Mouse (Mus musculus) kidney, embryonic 15.5 days (tissue): Measurements from ENCODE around the gene Zfp989. TPM values are rescaled to one million over a fixed set of nuclear protein-coding genes. Genes with fewer than 3 reads are reported as not detected.
A peak's percentile ranks its signal among the peaks of the same experiment; 100 is the strongest.
"Not testable (repeated sequence)": the region's sequence is repeated elsewhere in the genome, so short reads cannot be mapped to it uniquely, and the experiment has no call there.

ENCODE experiments used
- ATAC-seq: fragments of 200-750 bp; cut with Nextera tagmentation; replicated peaks from 2 replicates; pipeline ENCODE4 v1.8.0; 2017; ENCODE audit warnings: moderate TSS enrichment; ENCODE audit not compliant: low FRiP score
- H3K27ac ChIP-seq: fragments of 300-500 bp; sonication (generic); 2 replicates; pipeline ENCODE4 v1.5.1; 2015; ENCODE audit warnings: mild to moderate bottlenecking, inconsistent platforms
- H3K27me3 ChIP-seq: fragments of 300-500 bp; sonication (generic); 2 replicates; pipeline ENCODE4 v1.6.1; 2015; ENCODE audit warnings: inconsistent platforms
- H3K36me3 ChIP-seq: fragments of 300-500 bp; sonication (generic); 2 replicates; pipeline ENCODE4 v1.6.1; 2015; ENCODE audit warnings: inconsistent platforms
- H3K4me1 ChIP-seq: fragments of 300-500 bp; sonication (generic); 2 replicates; pipeline ENCODE4 v1.6.1; 2015; ENCODE audit warnings: inconsistent platforms
- H3K4me2 ChIP-seq: fragments of 300-500 bp; sonication (generic); 2 replicates; pipeline ENCODE4 v1.6.1; 2015; ENCODE audit warnings: moderate library complexity, mild to moderate bottlenecking, inconsistent platforms
- H3K4me3 ChIP-seq: fragments of 300-500 bp; sonication (generic); replicated peaks from 2 replicates; pipeline ENCODE4 v1.5.1; 2015; ENCODE audit warnings: mild to moderate bottlenecking, inconsistent platforms
- H3K9ac ChIP-seq: fragments of 300-500 bp; sonication (generic); 2 replicates; pipeline ENCODE4 v1.6.1; 2015; ENCODE audit warnings: mild to moderate bottlenecking, inconsistent platforms
- H3K9me3 ChIP-seq: fragments of 300-500 bp; sonication (generic); replicated peaks from 2 replicates; pipeline ENCODE4 v1.6.1; 2016; ENCODE audit warnings: inconsistent platforms
- WGBS: fragments of 180-500 bp; shearing (Covaris S2); methylation state at CpG from one replicate; pipeline ENCODE4 v1.1.7; 2015; ENCODE audit warnings: mixed read lengths; 5-methylcytosine and 5-hydroxymethylcytosine counted together
- polyA plus RNA-seq: library from polyadenylated mRNA; unstranded; fragments of >200 nt; fragmentation: Nextera tagmentation; extraction: Ambion mirVana; gene quantifications from 2 replicates; pipeline ENCODE4 v1.2.1, GENCODE M21; 2015

Gene Zfp989
- 0.14 TPM in 1 of 2 replicates, not detected in the other for polyA plus RNA-seq

- not testable (repeated sequence) for H3K9me3 ChIP-seq, H3K27ac ChIP-seq, H3K4me3 ChIP-seq, H3K4me2 ChIP-seq, H3K9ac ChIP-seq, ATAC-seq, H3K36me3 ChIP-seq, H3K27me3 ChIP-seq, H3K4me1 ChIP-seq
- WGBS, result 91% methylated on average over 5 of the region's 5 CpGs
These were observed at the start of gene Zfp989 for GRCm38 (mm10) chr4:146971757-146972156. Gene Zfp989, plus strand, starts transcription at chr4:146971976.

- peaks cover 12% of the 10 kb centered on the region; the same call in 1 of the 2 replicates for H3K9me3 ChIP-seq
- no peaks in the 10 kb centered on the region for H3K27me3 ChIP-seq
- H3K9ac ChIP-seq, result no peak overlapping the region
- H3K36me3 ChIP-seq, result no peaks in the 10 kb centered on the region
- H3K4me1 ChIP-seq, result no peaks in the 10 kb centered on the region
- no peak overlapping the region for H3K27ac ChIP-seq
- peak overlapping the region; percentile 52 for H3K4me2 ChIP-seq
- WGBS, result 7% methylated on average over 77 of the region's 77 CpGs
- ATAC-seq, result peak; percentile 80
- H3K4me3 ChIP-seq, result peak overlapping the region; percentile 30
These were observed 39.3 kb upstream of the Zfp989 start for GRCm38 (mm10) chr4:146932311-146933082.

GRCm38 (mm10) chr4:146941691-146942090 lies 30.1 kb upstream of the Zfp989 start:
- peaks cover 11% of the 10 kb centered on the region for H3K9me3 ChIP-seq
- H3K36me3 ChIP-seq, H3K4me1 ChIP-seq, H3K27ac ChIP-seq, H3K4me3 ChIP-seq, ATAC-seq, H3K9ac ChIP-seq, H3K27me3 ChIP-seq, H3K4me2 ChIP-seq: not testable (repeated sequence)
- 55% methylated on average over 32 of the region's 32 CpGs for WGBS

- WGBS, result 21% methylated on average over 2 of the region's 2 CpGs
- not testable (repeated sequence) for ATAC-seq, H3K4me2 ChIP-seq
These were observed 4.8 kb downstream of the Zfp989 start for GRCm38 (mm10) chr4:146976581-146976980.

GRCm38 (mm10) chr4:147018400-147018799 lies 46.6 kb downstream of the Zfp989 start:
- not testable (repeated sequence) for H3K9ac ChIP-seq, ATAC-seq, H3K4me3 ChIP-seq, H3K9me3 ChIP-seq, H3K27me3 ChIP-seq, H3K36me3 ChIP-seq, H3K27ac ChIP-seq, H3K4me2 ChIP-seq, H3K4me1 ChIP-seq
- no CpG with 5 or more reads among the region's 1 CpGs for WGBS

More at GRCm38 (mm10) chr4:146976581-146976980, 4.8 kb downstream of the Zfp989 start:
- not testable (repeated sequence) for H3K4me3 ChIP-seq, H3K4me1 ChIP-seq, H3K9ac ChIP-seq, H3K9me3 ChIP-seq, H3K27ac ChIP-seq, H3K36me3 ChIP-seq, H3K27me3 ChIP-seq

GRCm38 (mm10) chr4:147021550-147021949 lies 49.8 kb downstream of the Zfp989 start, which contains the start of gene Rex2:
Gene Rex2, plus strand, starts transcription at chr4:147021850.
- not testable (repeated sequence) for ATAC-seq, H3K4me1 ChIP-seq, H3K27ac ChIP-seq, H3K4me3 ChIP-seq, H3K27me3 ChIP-seq, H3K36me3 ChIP-seq, H3K4me2 ChIP-seq, H3K9me3 ChIP-seq, H3K9ac ChIP-seq
- WGBS, result no CpG with 5 or more reads among the region's 6 CpGs

GRCm38 (mm10) chr4:147026374-147026773 lies 54.6 kb downstream of the Zfp989 start:
- not testable (repeated sequence) for H3K36me3 ChIP-seq, ATAC-seq, H3K4me2 ChIP-seq, H3K4me1 ChIP-seq, H3K4me3 ChIP-seq, H3K9ac ChIP-seq, H3K27ac ChIP-seq, H3K9me3 ChIP-seq, H3K27me3 ChIP-seq
- WGBS, result 73% methylated on average over 1 of the region's 1 CpGs

- not testable (repeated sequence) for H3K4me1 ChIP-seq, H3K9ac ChIP-seq, H3K27me3 ChIP-seq, H3K36me3 ChIP-seq, H3K9me3 ChIP-seq, H3K4me2 ChIP-seq, ATAC-seq, H3K27ac ChIP-seq, H3K4me3 ChIP-seq
- 91% methylated on average over 1 of the region's 2 CpGs for WGBS
These were observed 59.7 kb downstream of the Zfp989 start for GRCm38 (mm10) chr4:147031308-147032036.

Other genes with a start within 250 kb of the Zfp989 start
- 0.23 TPM in 1 of 2 replicates, not detected in the other for gene Gm21411, start 62.4 kb upstream of the Zfp989 start, polyA plus RNA-seq
- gene Rex2, start 49.9 kb downstream of the Zfp989 start, polyA plus RNA-seq, result 0.30 TPM in 1 of 2 replicates, not detected in the other
- gene Zfp991, start 160.1 kb downstream of the Zfp989 start, polyA plus RNA-seq, result 6.9 and 7.8 TPM in 2 replicates